Mouse (Mus musculus): Measurements from ENCODE around the gene Scarf1. TPM values are rescaled to one million over a fixed set of nuclear protein-coding genes. Genes with fewer than 3 reads are reported as not detected.

Gene Scarf1
- polyA plus RNA-seq, 1 experiment from 2014 or later, result 1.8 TPM

DNA sequence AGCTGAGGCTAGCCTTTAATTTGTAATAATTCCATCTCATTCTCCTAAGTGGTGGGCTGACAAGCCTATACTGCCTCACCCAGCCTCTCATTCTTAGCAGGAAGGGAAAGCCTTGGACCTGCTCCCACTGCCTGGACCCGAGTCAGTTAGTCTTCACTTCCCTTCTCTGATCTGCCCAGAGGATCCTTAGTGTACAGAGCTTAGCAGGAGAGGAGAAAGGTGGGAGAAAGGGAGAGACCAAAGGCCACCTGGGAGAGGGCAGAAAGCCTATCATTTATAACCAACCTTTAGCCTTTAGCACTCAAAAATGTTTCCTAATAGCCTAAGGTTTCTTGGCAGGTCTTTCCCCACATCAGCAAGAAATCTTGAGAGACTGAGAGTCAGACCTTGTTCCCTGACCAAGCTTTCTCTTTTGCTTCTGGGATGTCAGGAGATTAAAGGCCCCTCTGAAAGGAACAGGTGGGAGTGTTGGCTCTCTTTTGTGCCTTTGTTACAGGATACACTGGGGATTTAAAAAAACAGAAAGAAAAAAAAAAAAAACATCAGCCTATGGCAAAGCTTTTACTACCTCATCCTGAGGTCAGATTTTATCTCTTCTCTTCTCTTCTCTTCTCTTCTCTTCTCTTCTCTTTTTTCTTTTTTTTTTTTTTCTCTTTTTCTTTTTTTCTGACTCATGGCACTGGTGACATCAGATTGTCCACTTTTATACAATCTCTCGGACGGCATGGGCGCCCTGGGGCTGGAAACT is 21.1 kb downstream of the Scarf1 start:
- 0 out of 2 replicates have a peak overlapping the region, but pooled peaks have one; percentile 28 for H3K9ac ChIP-seq (replicated peaks; ENCODE audit: low read depth, low read length)
- no peak overlapping the region for H3K4me3 ChIP-seq (ENCODE audit: low read depth, low read length)

DNA sequence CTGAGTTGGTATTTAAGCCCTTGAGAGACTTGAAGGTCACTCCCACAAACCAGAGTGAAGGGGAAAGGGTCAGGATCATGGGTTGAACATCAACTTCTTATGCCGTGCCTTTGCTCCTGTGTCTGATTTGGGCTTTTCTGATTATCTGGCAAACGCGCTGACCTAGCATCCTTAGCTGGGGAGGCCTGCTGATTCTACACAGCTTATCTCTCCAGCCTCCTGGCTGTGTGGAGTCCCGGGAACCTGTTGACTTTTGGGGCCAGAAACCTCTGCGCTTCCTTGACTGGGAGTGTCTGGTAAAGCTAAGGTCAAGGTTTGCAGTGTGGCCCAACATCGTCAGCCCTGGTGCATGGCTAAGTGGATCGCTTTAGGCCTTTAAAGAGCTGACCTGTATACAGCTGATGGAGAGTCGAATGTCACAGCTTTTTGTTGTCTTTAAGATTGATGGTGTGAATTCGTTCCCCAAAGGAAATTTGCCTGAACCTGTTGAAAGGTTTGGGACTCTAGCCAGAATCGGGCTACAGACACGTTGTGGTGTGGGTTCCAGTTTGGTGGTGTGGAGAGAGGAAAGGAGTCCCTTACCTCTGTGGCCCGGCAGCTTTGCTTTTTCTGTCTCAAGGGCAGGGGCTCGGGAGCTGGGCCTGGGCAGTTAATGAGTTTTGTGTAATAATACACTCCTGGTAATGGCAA is 21.9 kb downstream of the Scarf1 start:
- H3K4me2 ChIP-seq (ENCODE audit: low read depth, low read length), result peak overlapping the region; percentile 95
- H3K27ac ChIP-seq (ENCODE audit: low read depth, low read length), result no peak overlapping the region
- no peaks in the 10 kb centered on the region for H3K27me3 ChIP-seq (ENCODE audit: control insufficient read depth, insufficient read depth, low read length)
- peaks cover 29% of the 10 kb centered on the region for H3K4me1 ChIP-seq (ENCODE audit: control insufficient read depth, insufficient read depth, low read length)
- ATAC-seq (ENCODE audit: low read depth), result no peak
- no peak overlapping the region for H3K4me3 ChIP-seq (ENCODE audit: low read depth, low read length)
- 39% methylated on average over 13 of the region's 13 CpGs for WGBS
- H3K36me3 ChIP-seq (ENCODE audit: control insufficient read depth, insufficient read depth, low read length), result no peaks in the 10 kb centered on the region; the same call in 1 of the 2 replicates
- H3K9ac ChIP-seq (replicated peaks; ENCODE audit: low read depth, low read length), result 0 out of 2 replicates have a peak overlapping the region, but pooled peaks have one; percentile 28
- no peaks in the 10 kb centered on the region for H3K9me3 ChIP-seq (ENCODE audit: control insufficient read depth, low read length)

More for the DNA sequence above, 21.1 kb downstream of the Scarf1 start:
- ATAC-seq (ENCODE audit: low read depth), result no peak
- Histone ChIP-seq H3K9me3 (ENCODE audit: control insufficient read depth, low read length) (no peaks in the 10 kb centered on the region), H3K36me3 (ENCODE audit: control insufficient read depth, insufficient read depth, low read length) (no peaks in the 10 kb centered on the region; the same call in 1 of the 2 replicates), H3K27ac (ENCODE audit: low read depth, low read length) (no peak overlapping the region), H3K4me1 (ENCODE audit: control insufficient read depth, insufficient read depth, low read length) (peaks cover 27% of the 10 kb centered on the region), H3K4me2 (ENCODE audit: low read depth, low read length) (peak overlapping the region; percentile 95), H3K27me3 (ENCODE audit: control insufficient read depth, insufficient read depth, low read length) (no peaks in the 10 kb centered on the region)
- 59% methylated on average over 4 of the region's 4 CpGs for WGBS

DNA sequence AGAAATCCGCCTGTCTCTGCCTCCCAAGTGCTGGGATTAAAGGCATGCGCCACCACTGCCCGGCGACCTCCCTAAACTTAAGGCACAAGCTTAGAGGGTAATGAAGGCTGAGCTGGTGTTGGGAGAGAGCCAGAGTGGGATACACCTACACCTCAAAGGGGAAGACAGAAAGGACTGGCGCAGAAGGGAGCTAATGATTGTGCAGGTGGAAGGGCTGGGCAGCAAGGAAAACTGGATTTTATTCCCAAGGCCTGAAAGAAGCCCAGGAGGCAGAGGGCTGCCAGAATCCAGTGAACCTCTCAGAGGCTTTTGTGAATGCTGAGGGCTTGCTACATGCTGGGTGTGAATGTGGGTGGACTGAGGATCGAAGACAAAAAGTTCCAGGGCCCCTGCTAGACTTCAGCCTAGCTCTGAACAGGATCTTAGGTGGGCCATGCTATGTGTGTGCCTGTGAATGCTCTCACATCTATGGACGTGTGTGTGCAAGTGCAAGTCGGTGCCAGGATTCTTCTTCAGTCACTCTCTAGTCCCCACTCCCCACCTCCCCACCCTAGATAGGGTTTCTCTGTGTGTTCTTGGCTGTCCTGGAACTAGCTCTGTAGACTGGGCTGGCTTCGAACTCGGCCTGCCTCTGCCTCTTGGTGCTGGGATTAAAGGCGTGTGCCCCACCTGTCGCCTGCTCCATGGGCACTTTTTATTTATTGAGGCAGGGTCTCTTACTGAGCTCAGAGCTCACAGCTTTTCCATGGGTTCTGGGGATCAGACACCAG is 23.1 kb downstream of the Scarf1 start:
- Histone ChIP-seq H3K4me1 (ENCODE audit: control insufficient read depth, insufficient read depth, low read length) (peaks cover 38% of the 10 kb centered on the region), H3K9me3 (ENCODE audit: control insufficient read depth, low read length) (no peaks in the 10 kb centered on the region), H3K27ac (ENCODE audit: low read depth, low read length) (no peak overlapping the region), H3K4me2 (ENCODE audit: low read depth, low read length) (no peak overlapping the region), H3K4me3 (ENCODE audit: low read depth, low read length) (no peak overlapping the region), H3K27me3 (ENCODE audit: control insufficient read depth, insufficient read depth, low read length) (no peaks in the 10 kb centered on the region), H3K9ac (replicated peaks; ENCODE audit: low read depth, low read length) (no peak overlapping the region), H3K36me3 (ENCODE audit: control insufficient read depth, insufficient read depth, low read length) (no peaks in the 10 kb centered on the region; the same call in 1 of the 2 replicates)
- ATAC-seq (ENCODE audit: low read depth), result no peak
- WGBS, result 92% methylated on average over 12 of the region's 12 CpGs

DNA sequence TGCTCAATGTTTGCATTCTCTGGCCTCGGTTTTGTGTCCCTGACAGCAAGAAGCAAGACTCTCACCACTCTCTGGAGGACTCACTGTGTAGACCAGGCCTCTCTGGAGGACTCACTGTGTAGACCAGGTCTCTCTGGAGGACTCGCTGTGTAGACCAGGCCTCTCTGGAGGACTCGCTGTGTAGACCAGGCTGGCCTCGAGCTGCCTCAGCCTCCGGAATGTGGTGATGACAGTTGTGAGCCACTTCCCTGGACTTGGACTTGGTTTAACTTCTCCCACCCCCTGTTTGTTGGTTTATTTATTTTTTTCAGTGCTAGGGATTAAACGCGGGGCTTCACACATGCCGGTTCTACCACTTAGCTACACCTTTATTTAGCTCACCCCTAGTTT is 23.7 kb downstream of the Scarf1 start:
- Histone ChIP-seq H3K27ac (ENCODE audit: low read depth, low read length) (no peak overlapping the region), H3K4me1 (ENCODE audit: control insufficient read depth, insufficient read depth, low read length) (peaks cover 38% of the 10 kb centered on the region), H3K36me3 (ENCODE audit: control insufficient read depth, insufficient read depth, low read length) (no peaks in the 10 kb centered on the region; the same call in 1 of the 2 replicates), H3K27me3 (ENCODE audit: control insufficient read depth, insufficient read depth, low read length) (no peaks in the 10 kb centered on the region), H3K4me2 (ENCODE audit: low read depth, low read length) (no peak overlapping the region), H3K4me3 (ENCODE audit: low read depth, low read length) (no peak overlapping the region), H3K9me3 (ENCODE audit: control insufficient read depth, low read length) (no peaks in the 10 kb centered on the region), H3K9ac (replicated peaks; ENCODE audit: low read depth, low read length) (no peak overlapping the region)
- ATAC-seq (ENCODE audit: low read depth), result no peak
- WGBS, result 87% methylated on average over 8 of the region's 8 CpGs

- no peaks in the 10 kb centered on the region; the same call in 1 of the 2 replicates for H3K36me3 ChIP-seq (ENCODE audit: control insufficient read depth, insufficient read depth, low read length)
- WGBS, result 43% methylated on average over 11 of the region's 11 CpGs
- H3K4me1 ChIP-seq (ENCODE audit: control insufficient read depth, insufficient read depth, low read length), result peaks cover 38% of the 10 kb centered on the region
- ATAC-seq (ENCODE audit: low read depth), result peak; percentile 62
- no peaks in the 10 kb centered on the region for H3K27me3 ChIP-seq (ENCODE audit: control insufficient read depth, insufficient read depth, low read length)
- H3K4me3 ChIP-seq (ENCODE audit: low read depth, low read length), result no peak overlapping the region
- H3K4me2 ChIP-seq (ENCODE audit: low read depth, low read length), result no peak overlapping the region
- no peak overlapping the region for H3K9ac ChIP-seq (replicated peaks; ENCODE audit: low read depth, low read length)
- H3K9me3 ChIP-seq (ENCODE audit: control insufficient read depth, low read length), result no peaks in the 10 kb centered on the region
- peak overlapping the region; percentile 7; the same call in 1 of the 2 replicates for H3K27ac ChIP-seq (ENCODE audit: low read depth, low read length)
Observed at GRCm38 (mm10) chr11:75537491-75538183, 24.3 kb downstream of the Scarf1 start.

- Histone ChIP-seq H3K27ac (ENCODE audit: low read depth, low read length) (peak overlapping the region; percentile 7; the same call in 1 of the 2 replicates), H3K27me3 (ENCODE audit: control insufficient read depth, insufficient read depth, low read length) (no peaks in the 10 kb centered on the region), H3K4me3 (ENCODE audit: low read depth, low read length) (no peak overlapping the region), H3K4me1 (ENCODE audit: control insufficient read depth, insufficient read depth, low read length) (peaks cover 34% of the 10 kb centered on the region), H3K4me2 (ENCODE audit: low read depth, low read length) (no peak overlapping the region), H3K36me3 (ENCODE audit: control insufficient read depth, insufficient read depth, low read length) (no peaks in the 10 kb centered on the region; the same call in 1 of the 2 replicates), H3K9me3 (ENCODE audit: control insufficient read depth, low read length) (no peaks in the 10 kb centered on the region), H3K9ac (replicated peaks; ENCODE audit: low read depth, low read length) (no peak overlapping the region)
- ATAC-seq (ENCODE audit: low read depth), result no peak
- WGBS, result 72% methylated on average over 9 of the region's 9 CpGs
Observed at GRCm38 (mm10) chr11:75538184-75538969, 25.0 kb downstream of the Scarf1 start.

DNA sequence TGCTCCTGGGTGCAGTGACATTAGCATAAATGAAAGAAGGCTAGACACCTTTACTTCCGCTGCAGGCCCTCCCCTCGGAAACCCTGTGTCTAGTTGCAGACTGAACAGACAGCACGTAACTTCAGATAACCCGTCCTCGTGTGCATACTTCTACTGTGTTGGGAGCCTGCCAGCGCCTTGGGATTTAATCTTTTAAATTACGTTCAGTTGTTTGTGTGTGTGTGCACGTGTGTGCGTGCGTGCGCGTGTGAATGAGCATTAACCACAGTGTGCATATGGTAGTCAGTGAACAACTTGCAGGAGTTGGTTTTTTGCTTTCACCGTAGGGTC is 25.6 kb downstream of the Scarf1 start:
- Histone ChIP-seq H3K4me2 (ENCODE audit: low read depth, low read length) (no peak overlapping the region), H3K27me3 (ENCODE audit: control insufficient read depth, insufficient read depth, low read length) (no peaks in the 10 kb centered on the region), H3K9me3 (ENCODE audit: control insufficient read depth, low read length) (no peaks in the 10 kb centered on the region), H3K9ac (replicated peaks; ENCODE audit: low read depth, low read length) (no peak overlapping the region), H3K27ac (ENCODE audit: low read depth, low read length) (0 out of 2 replicates have a peak overlapping the region, but pooled peaks have one; percentile 0), H3K36me3 (ENCODE audit: control insufficient read depth, insufficient read depth, low read length) (no peaks in the 10 kb centered on the region; the same call in 1 of the 2 replicates), H3K4me1 (ENCODE audit: control insufficient read depth, insufficient read depth, low read length) (peaks cover 32% of the 10 kb centered on the region), H3K4me3 (ENCODE audit: low read depth, low read length) (no peak overlapping the region)
- no peak for ATAC-seq (ENCODE audit: low read depth)
- 88% methylated on average over 13 of the region's 13 CpGs for WGBS

GRCm38 (mm10) chr11:75540209-75540608 is 26.9 kb downstream of the Scarf1 start:
- Histone ChIP-seq H3K27ac (ENCODE audit: low read depth, low read length) (0 out of 2 replicates have a peak overlapping the region, but pooled peaks have one; percentile 7), H3K4me3 (ENCODE audit: low read depth, low read length) (no peak overlapping the region), H3K36me3 (ENCODE audit: control insufficient read depth, insufficient read depth, low read length) (peaks cover 2% of the 10 kb centered on the region), H3K4me1 (ENCODE audit: control insufficient read depth, insufficient read depth, low read length) (peaks cover 22% of the 10 kb centered on the region), H3K9me3 (ENCODE audit: control insufficient read depth, low read length) (no peaks in the 10 kb centered on the region), H3K4me2 (ENCODE audit: low read depth, low read length) (no peak overlapping the region), H3K27me3 (ENCODE audit: control insufficient read depth, insufficient read depth, low read length) (no peaks in the 10 kb centered on the region), H3K9ac (replicated peaks; ENCODE audit: low read depth, low read length) (no peak overlapping the region)
- ATAC-seq (ENCODE audit: low read depth), result no peak
- 89% methylated on average over 8 of the region's 8 CpGs for WGBS
